Mouse (Mus musculus) liver, adult 2 months (tissue): ENCODE data around the gene Scd4. TPM values are rescaled to one million over a fixed set of nuclear protein-coding genes. Genes with fewer than 3 reads are reported as not detected.
"Not testable (repeated sequence)": the region's sequence is repeated elsewhere in the genome, so short reads cannot be mapped to it uniquely, and the experiment has no call there.

Experiments
- DNase-seq: peaks from one replicate; pipeline ENCODE4 v3.0.0-alpha.2; 2011; ENCODE audit warnings: low read depth, low spot score; ENCODE audit errors: extremely low read depth
- H3K27ac ChIP-seq: fragments of 200-500 bp; replicated peaks from 2 replicates; pipeline ENCODE4 v1.5.1; 2012; ENCODE audit warnings: low read depth, mild to moderate bottlenecking, control low read depth, inconsistent platforms, low read length; ENCODE audit not compliant: insufficient read depth
- H3K27me3 ChIP-seq: fragments of 200-500 bp; 2 replicates; pipeline ENCODE4 v1.6.1; 2012; ENCODE audit warnings: mild to moderate bottlenecking, moderate library complexity, low read length, inconsistent platforms; ENCODE audit not compliant: control insufficient read depth, insufficient read depth
- H3K36me3 ChIP-seq: fragments of 200-500 bp; 2 replicates; pipeline ENCODE4 v1.6.1; 2012; ENCODE audit warnings: low read length, inconsistent platforms; ENCODE audit not compliant: control insufficient read depth, insufficient read depth
- H3K4me1 ChIP-seq: fragments of 200-500 bp; 2 replicates; pipeline ENCODE4 v1.6.1; 2011; ENCODE audit warnings: low read length; ENCODE audit not compliant: control insufficient read depth, insufficient read depth
- H3K4me3 ChIP-seq: fragments of 200-500 bp; 2 replicates; pipeline ENCODE4 v1.5.1; 2011; ENCODE audit warnings: low read depth, mild to moderate bottlenecking, control low read depth, low read length, moderate library complexity; ENCODE audit not compliant: insufficient read depth
- H3K79me2 ChIP-seq: fragments of 200-500 bp; 2 replicates; pipeline ENCODE4 v1.6.1; 2012; ENCODE audit warnings: inconsistent platforms, mild to moderate bottlenecking, low read length, moderate library complexity; ENCODE audit not compliant: control insufficient read depth, insufficient read depth
- H3K9ac ChIP-seq: fragments of 200-500 bp; 2 replicates; pipeline ENCODE4 v1.6.1; 2012; ENCODE audit warnings: low read depth, mild to moderate bottlenecking, control low read depth, inconsistent platforms, low read length
- CTCF ChIP-seq: fragments of 200-500 bp; IDR thresholded peaks from 2 replicates; pipeline ENCODE4 v1.5.1; 2011; ENCODE audit warnings: low read depth, low read length, control low read depth
- POLR2A ChIP-seq: fragments of 200-500 bp; IDR thresholded peaks from 2 replicates; pipeline ENCODE4 v1.6.1; 2011; ENCODE audit warnings: low read length, control low read depth; ENCODE audit not compliant: insufficient read depth; ENCODE audit errors: extremely low read depth
- WGBS: fragments of 180-500 bp; shearing (Covaris S2); methylation state at CpG from one replicate; pipeline ENCODE4 v1.1.7; 2018; 5-methylcytosine and 5-hydroxymethylcytosine counted together
- polyA plus RNA-seq: library from polyadenylated mRNA; depleted of rRNA; stranded (reverse); fragments of >200 nt; gene quantifications from 2 replicates; pipeline ENCODE4 v1.2.3, GENCODE M21; 2012
- total RNA-seq: library from RNA; depleted of rRNA; stranded (reverse); fragments of >200 nt; gene quantifications from 2 replicates; pipeline ENCODE4 v1.2.3, GENCODE M21; 2014

Scd4 gene
- total and polyA plus RNA-seq, 2 experiments, result 0.07 to 0.09 TPM

DNA sequence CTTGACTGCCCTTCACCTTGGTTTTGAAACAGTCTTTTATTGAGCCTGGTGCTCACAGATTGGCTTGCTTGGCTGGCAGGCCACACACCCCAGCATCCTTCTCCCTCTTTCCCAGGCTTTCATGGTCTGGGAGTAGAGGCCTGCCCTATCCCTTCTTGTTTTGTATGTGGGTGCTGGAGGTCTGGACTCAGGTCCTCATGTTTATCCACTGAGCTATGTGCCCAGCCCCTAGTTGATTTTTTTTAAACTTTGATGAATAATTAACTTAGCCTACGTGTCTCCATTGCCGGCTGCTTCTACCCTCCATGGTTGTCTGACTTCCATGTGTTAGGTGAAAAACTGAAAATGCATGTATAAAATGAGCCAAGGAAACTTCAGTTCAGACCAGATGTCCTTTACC lies 3.3 kb upstream of the Scd4 start:
- no peaks in the 10 kb centered on the region for H3K4me1 ChIP-seq
- no peaks in the 10 kb centered on the region for H3K79me2 ChIP-seq
- no peak overlapping the region for H3K27ac ChIP-seq
- WGBS, result 68% methylated on average over 2 of the region's 2 CpGs
- TF ChIP-seq CTCF (no peak), POLR2A (no peak)
- DNase-seq, result no peak
- no peak overlapping the region for H3K4me3 ChIP-seq
- peaks cover 10% of the 10 kb centered on the region; the same call in 1 of the 2 replicates for H3K27me3 ChIP-seq
- H3K36me3 ChIP-seq, result no peaks in the 10 kb centered on the region
- H3K9ac ChIP-seq, result no peak overlapping the region

DNA sequence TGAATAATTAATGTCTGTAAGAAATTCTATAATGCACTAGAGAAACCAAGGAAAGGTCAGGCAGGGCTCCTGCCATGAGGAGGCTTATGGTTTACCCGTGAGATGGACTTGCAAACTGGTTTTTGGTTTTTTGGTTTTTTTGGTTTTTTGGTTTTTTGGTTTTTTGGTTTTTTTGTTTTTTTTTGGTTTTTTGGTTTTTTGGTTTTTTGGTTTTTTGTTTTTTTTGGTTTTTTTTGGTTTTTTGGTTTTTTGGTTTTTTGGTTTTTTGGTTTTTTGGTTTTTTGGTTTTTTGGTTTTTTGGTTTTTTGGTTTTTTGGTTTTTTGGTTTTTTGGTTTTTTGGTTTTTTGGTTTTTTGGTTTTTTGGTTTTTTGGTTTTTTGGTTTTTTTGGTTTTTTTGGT lies 1.8 kb upstream of the Scd4 start:
- H3K9ac ChIP-seq, result not testable (repeated sequence)
- WGBS, result 98% methylated on average over 1 of the region's 1 CpGs

DNA sequence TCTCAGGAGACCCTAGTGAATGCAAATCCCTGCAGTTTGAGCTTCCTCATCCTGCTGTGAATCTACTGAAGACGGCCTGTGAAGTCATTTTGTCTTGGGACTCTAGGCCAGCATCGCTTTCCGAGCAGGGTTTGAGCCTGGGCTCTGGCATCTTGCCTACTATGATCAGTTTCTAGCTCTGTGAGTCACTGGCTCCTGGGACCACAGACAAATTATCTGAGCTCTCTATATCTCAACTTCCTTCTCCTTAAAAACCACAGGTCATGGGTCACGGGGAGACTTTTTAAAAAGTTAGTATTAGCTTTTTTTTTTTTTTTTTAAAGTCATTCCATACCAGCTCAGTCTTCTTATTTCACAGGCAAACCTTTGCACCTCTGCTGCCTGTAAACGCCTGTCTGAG lies 981 bp upstream of the Scd4 start:
- no peaks in the 10 kb centered on the region for H3K79me2 ChIP-seq
- H3K27me3 ChIP-seq, result peaks cover 10% of the 10 kb centered on the region; the same call in 1 of the 2 replicates
- no peak for DNase-seq
- H3K27ac ChIP-seq, result no peak overlapping the region
- no peaks in the 10 kb centered on the region for H3K36me3 ChIP-seq
- H3K4me1 ChIP-seq, result no peaks in the 10 kb centered on the region
- no peak overlapping the region for H3K9ac ChIP-seq
- 80% methylated on average over 5 of the region's 5 CpGs for WGBS
- H3K4me3 ChIP-seq, result no peak overlapping the region
- TF ChIP-seq POLR2A, result no peak
- TF ChIP-seq CTCF, result no peak

More for the DNA sequence above, 1.8 kb upstream of the Scd4 start:
- not testable (repeated sequence) for H3K36me3 ChIP-seq, DNase-seq, H3K27ac ChIP-seq, H3K27me3 ChIP-seq, H3K4me3 ChIP-seq, H3K79me2 ChIP-seq, H3K4me1 ChIP-seq

DNA sequence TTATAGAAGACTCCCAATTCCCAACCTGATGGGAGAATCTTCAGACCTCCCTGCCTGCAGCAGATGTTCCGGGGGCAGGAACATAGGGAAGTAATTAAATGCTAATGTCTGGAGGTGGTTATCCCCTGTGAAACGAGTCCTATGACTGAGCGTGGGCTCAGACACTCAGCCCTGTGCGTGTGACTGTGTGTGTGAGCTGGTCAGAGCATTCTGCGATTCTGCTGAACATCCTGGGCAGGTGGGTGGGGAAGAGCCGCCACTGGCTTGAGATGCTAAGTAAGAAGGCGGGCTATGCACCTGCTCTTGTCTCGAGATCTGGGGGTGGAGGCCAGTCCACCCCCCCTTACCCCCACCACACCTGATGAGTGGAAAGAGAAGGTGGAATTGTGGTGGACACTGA lies 566 bp upstream of the Scd4 start:
- H3K36me3 ChIP-seq, result no peaks in the 10 kb centered on the region
- no peak overlapping the region for H3K27ac ChIP-seq
- no peak overlapping the region for H3K9ac ChIP-seq
- no peak overlapping the region for H3K4me3 ChIP-seq
- no peaks in the 10 kb centered on the region for H3K4me1 ChIP-seq
- 87% methylated on average over 8 of the region's 8 CpGs for WGBS
- H3K27me3 ChIP-seq, result peaks cover 10% of the 10 kb centered on the region; the same call in 1 of the 2 replicates
- no peaks in the 10 kb centered on the region for H3K79me2 ChIP-seq
- TF ChIP-seq CTCF (no peak), POLR2A (no peak)
- no peak for DNase-seq

DNA sequence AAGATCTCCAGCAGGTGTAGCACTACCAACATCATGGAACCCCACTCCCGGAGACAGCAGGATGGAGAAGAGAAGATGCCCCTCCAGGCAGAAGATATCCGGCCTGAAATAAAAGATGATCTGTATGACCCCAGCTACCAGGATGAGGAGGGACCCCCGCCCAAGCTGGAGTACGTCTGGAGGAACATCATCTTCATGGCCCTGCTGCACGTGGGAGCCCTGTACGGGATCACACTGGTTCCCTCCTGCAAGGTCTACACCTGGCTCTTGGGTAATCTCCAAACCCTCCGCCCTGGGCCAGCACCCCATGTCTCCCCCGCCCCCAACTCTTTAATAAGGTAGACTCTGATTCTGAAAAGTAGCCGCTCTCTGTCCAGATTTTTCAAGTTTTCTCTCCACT lies 1.1 kb downstream of the Scd4 start:
- peaks cover 10% of the 10 kb centered on the region; the same call in 1 of the 2 replicates for H3K27me3 ChIP-seq
- no peak overlapping the region for H3K27ac ChIP-seq
- H3K4me1 ChIP-seq, result no peaks in the 10 kb centered on the region
- H3K4me3 ChIP-seq, result no peak overlapping the region
- DNase-seq, result no peak
- TF ChIP-seq CTCF (no peak), POLR2A (no peak)
- WGBS, result 91% methylated on average over 9 of the region's 9 CpGs
- no peaks in the 10 kb centered on the region for H3K36me3 ChIP-seq
- H3K9ac ChIP-seq, result no peak overlapping the region
- H3K79me2 ChIP-seq, result no peaks in the 10 kb centered on the region

DNA sequence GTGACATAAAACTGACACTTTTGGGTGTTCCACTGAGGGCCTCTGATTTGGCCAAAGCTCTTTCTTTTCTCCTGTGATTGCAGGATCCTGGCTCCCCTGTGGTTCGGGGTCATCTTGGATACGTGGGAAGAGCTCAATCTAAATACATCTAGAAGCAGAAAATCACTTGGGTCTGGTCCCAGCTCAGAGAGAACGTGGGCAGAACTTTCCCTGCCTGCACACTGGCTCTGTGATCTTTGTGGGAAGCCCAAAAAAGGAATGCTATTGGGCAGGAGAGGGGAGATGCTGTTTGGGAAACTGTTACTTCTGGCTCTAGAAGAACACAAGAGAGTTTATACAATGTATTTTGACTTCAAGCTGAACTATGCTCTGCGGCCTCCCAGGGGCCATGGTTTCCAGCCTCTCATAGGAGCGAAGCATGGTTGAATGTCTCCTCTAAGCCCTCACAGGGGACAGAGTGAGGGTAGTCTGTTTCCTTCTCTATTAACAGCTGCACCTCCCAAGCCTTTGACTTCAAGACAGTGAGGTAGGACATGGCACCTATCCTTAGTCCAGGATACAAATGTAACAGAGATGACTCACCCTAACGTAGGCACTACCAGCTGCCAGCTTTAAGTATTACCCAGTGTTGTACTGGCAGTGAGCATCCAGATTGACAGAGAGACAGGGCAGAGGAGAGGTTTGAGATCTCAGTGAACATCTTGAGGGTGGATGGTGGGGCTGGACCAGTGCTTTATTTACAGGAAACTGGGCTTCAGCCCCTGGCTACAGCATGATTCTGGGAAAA lies 3.2 kb downstream of the Scd4 start:
- peaks cover 6% of the 10 kb centered on the region; the same call in 1 of the 2 replicates for H3K27me3 ChIP-seq
- no peaks in the 10 kb centered on the region for H3K4me1 ChIP-seq
- 75% methylated on average over 6 of the region's 6 CpGs for WGBS
- no peaks in the 10 kb centered on the region for H3K36me3 ChIP-seq
- H3K27ac ChIP-seq, result no peak overlapping the region
- no peak overlapping the region for H3K9ac ChIP-seq
- no peaks in the 10 kb centered on the region for H3K79me2 ChIP-seq
- TF ChIP-seq CTCF (no peak), POLR2A (no peak)
- no peak for DNase-seq
- H3K4me3 ChIP-seq, result no peak overlapping the region
